Mouse (Mus musculus) leukemia stem cell, adult 10-12 weeks (primary cell): ENCODE data around the gene Zfp219. TPM values are rescaled to one million over a fixed set of nuclear protein-coding genes. Genes with fewer than 3 reads are reported as not detected.

ENCODE experiments used
- polyA plus RNA-seq: library from polyadenylated mRNA; stranded (reverse); fragments of >175 nt; gene quantifications from 2 replicates; pipeline ENCODE4 v1.2.3, GENCODE M21; 2012; ENCODE audit warnings: low replicate concordance

The Zfp219 gene
- 60.3 and 76.3 TPM in 2 replicates for polyA plus RNA-seq

DNA sequence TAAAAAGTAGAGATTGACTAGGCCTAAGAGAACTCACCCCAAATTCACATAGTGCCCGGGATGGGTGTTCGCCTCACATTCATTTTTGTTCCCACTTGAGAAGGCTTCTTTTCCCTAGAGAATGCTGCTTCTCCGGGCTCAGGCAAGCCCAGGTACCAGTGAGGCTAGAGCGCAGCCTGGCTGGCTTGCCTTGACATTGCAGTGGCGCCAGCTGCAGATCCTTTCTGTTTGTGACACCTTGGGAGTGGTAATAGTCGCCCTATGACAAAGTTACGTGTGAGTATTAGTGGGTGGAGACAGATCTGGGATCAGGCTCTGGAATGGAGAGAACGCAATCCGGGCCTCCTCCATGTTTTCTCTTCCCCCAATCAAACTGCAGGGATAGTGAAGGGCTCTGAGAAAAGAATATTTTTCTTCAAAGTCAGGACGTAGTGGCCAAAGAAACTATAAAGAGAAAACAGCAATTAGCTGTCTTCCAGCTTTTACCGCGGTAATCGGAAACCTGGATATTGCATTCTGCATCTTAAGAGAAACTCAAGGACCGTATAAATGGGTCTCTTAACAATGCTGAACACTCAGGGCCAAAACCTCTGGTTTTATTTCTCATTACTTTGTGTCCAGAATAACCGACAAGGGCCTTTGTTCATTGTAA is at the start of gene Zfp219:
Zfp219 (minus strand) TSS at position 248 of the 652 bp plus-strand sequence.

DNA sequence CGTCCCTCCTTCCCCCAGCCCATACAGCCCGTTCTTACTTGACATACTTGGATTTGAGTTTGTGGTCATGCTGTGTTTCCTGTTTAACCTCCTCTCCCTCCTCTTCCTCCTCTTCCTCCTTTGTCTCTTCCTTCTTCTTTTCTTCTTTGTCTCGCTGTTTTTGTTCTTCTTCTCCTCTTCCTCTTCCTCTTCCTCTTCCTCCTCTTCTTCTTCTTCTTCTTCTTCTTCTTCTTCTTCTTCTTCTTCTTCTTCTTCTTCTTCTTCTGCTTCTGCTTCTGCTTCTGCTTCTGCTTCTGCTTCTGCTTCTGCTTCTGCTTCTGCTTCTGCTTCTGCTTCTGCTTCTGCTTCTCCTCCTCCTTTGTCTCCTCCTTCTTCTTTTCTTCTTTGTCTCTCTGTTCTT is 21.8 kb upstream of the Zfp219 start, which contains the start of gene Olfr221:
Olfr221 (minus strand) TSS at position 101 of the 400 bp plus-strand sequence.

DNA sequence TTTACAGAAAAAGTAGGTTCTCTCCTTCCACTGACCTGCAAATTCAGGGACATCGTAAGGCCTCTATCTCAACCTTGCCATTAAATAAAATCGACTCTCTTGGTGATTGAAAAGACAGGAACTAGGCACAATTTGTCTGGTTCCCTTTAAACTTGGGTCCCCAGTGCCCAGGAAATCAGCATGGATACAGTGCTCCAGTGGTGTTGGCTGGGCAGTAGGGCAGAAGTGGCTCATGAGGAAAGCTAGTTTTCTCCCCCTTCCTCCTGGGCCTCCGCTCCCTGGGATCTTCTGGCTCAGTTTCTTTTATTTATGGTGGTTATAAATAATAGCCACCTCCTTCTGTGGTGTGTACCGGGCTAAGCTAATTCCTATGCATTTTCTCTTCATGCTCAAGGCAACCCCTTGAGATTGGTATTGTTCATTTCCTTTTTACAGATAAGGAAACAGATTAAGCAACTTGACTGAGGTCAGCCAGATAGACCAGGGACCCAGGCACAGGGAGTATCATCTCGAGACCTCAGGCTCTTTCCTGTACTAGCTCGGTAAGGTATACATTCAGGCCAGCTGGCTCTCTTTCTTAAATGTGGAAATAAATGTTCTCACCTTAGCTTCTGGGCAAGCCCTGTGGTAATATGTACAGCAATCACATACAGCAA is 5.0 kb downstream of the Zfp219 start, which contains the start of gene Tmem253:
Tmem253 (plus strand) TSS at position 214 of the 656 bp plus-strand sequence.

DNA sequence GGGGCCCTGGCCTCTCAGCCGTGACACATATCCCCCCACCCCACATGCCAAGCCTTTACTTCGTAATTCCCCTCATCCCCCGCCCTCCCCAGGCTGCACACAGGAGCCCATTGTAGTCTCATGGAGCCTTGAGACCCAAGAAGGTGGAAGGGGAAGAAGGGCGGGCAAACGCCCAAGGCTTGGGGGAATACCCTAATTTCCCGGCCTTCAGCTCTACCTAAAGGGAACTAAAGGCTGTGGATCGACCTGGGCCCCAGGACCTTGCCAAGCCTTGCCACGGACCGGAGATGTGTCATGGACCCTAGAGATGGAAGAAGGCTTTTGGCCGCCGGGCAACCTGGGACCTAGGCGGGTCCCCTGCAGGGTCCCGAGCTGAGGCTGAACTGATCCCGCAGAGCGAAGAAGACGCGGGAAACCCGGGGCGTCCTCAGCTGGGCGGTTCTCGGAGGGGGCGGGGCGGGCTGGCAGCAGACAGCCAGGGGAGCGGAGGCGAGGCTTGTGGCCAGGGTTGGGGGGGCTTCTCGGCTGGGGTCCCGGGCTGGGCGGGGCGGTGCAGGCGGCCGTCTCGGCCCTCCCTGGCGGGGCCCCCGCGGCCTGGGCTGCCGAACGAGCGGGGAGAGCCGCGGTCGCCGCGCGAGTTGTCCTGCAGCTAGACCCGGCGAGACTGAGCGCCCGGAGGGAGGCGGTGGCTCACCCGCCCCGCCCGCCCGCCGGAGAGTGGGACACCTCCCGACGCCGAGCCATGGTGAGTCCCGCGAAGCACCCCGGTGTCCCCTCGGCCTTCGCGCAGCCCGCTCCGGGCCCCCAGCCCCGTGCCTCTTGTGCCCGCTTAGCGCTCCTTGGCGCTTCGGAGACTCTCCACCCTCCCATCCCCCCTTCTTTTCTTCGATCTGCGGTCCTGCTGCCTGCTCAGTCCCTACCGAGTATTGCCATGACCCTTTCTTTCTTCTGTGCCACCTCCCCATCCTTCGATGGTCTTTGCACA is 36.0 kb downstream of the Zfp219 start, which contains the start of gene Arhgef40:
Arhgef40 (plus strand) TSS at position 473 of the 985 bp plus-strand sequence.

Other genes with a start within 250 kb of the Zfp219 start
- not detected in 2 replicates for gene Ang4, start 247.1 kb downstream of the Zfp219 start, polyA plus RNA-seq
- gene AY358078, start 220.7 kb downstream of the Zfp219 start, polyA plus RNA-seq, result not detected in 2 replicates
- not detected in 2 replicates for gene Ear6, start 167.0 kb downstream of the Zfp219 start, polyA plus RNA-seq
- gene Mettl17, start 135.9 kb downstream of the Zfp219 start, polyA plus RNA-seq, result 1.7 and 22.2 TPM in 2 replicates
- gene Slc39a2, start 127.8 kb downstream of the Zfp219 start, polyA plus RNA-seq, result 0.07 TPM in 1 of 2 replicates, not detected in the other
- 2.5 and 3.3 TPM in 2 replicates for gene Ndrg2, start 106.6 kb downstream of the Zfp219 start, polyA plus RNA-seq
- not detected in 2 replicates for gene Tppp2, start 102.3 kb downstream of the Zfp219 start, polyA plus RNA-seq
- gene Rnase13, start 98.0 kb downstream of the Zfp219 start, polyA plus RNA-seq, result not detected in 2 replicates
- 192 and 325 TPM in 2 replicates for gene Arhgef40, start 36.0 kb downstream of the Zfp219 start, polyA plus RNA-seq
- gene Tmem253, start 5.1 kb downstream of the Zfp219 start, polyA plus RNA-seq, result not detected in 2 replicates
- not detected in 2 replicates for gene Olfr221, start 21.7 kb upstream of the Zfp219 start, polyA plus RNA-seq
- gene Hnrnpc, start 83.3 kb upstream of the Zfp219 start, polyA plus RNA-seq, result 8.3 and 14.3 TPM in 2 replicates
- 0.23 and 0.32 TPM in 2 replicates for gene Rpgrip1, start 90.0 kb upstream of the Zfp219 start, polyA plus RNA-seq
- gene Supt16, start 176.7 kb upstream of the Zfp219 start, polyA plus RNA-seq, result 7.6 and 27.2 TPM in 2 replicates
- gene Chd8, start 237.0 kb upstream of the Zfp219 start, polyA plus RNA-seq, result 5.9 and 16.9 TPM in 2 replicates